Mouse (Mus musculus): ENCODE measurements at regions not wholly inside any gene's neighbourhood (a gene's known extent, or its start where the extent isn't known, plus 50 kb on each side); places are given as distances from the start of the nearest gene placed in this dataset.

DNA sequence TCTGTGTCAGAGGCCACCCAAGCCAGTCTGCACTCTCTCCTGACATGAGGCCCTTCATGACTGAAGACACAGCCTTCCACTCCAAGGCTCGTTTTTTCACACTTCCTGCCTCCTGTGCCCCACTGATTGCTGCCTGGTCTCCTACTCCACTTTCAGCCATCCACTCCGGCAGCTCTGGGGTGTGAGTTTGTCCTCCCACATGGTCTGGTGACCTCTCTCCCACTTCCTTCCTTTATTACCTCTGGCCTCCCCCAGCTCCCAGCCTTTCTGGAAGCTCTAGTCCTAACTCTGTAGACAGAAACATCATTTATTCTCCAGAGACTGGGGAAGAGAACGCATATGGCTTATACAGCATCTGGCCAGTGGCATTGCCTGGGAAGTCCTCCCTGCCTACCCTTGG, 349.0 kb downstream of the Ptpru start:
- DNase-seq (ENCODE audit: low spot score): no peak

GRCm38 (mm10) chr4:131491960-131492359, 346.1 kb downstream of the Ptpru start:
- DNase-seq (ENCODE audit: low spot score): no peak

- no peak for DNase-seq (ENCODE audit: low spot score)
Measured at GRCm38 (mm10) chr4:131493726-131494125, 344.4 kb downstream of the Ptpru start.

DNA sequence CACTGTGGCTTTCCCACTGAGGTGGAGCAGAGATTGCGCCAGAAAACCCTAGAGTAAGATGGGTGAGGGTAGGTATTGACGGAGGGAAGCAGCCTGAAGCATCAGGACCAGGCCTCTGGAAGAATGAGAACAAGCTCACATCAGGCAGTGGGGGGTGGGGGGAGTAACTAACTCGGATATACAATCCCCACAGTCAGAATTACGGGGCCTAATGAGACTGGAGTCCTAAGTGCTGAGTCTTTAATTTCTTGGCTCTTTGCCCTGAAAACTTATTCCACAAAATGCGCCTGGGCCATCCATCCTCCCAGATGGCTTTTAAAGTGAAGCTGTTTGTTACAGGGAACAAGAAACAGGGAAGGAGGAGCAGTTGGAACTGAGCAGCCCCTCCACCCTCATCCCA, 341.2 kb downstream of the Ptpru start:
- DNase-seq (ENCODE audit: low spot score): no peak

GRCm38 (mm10) chr4:131500928-131501650, 337.0 kb downstream of the Ptpru start:
- no peak for DNase-seq (ENCODE audit: low spot score)

GRCm38 (mm10) chr4:131508154-131508553, 329.9 kb downstream of the Ptpru start:
- no peak for DNase-seq (ENCODE audit: low spot score)

DNA sequence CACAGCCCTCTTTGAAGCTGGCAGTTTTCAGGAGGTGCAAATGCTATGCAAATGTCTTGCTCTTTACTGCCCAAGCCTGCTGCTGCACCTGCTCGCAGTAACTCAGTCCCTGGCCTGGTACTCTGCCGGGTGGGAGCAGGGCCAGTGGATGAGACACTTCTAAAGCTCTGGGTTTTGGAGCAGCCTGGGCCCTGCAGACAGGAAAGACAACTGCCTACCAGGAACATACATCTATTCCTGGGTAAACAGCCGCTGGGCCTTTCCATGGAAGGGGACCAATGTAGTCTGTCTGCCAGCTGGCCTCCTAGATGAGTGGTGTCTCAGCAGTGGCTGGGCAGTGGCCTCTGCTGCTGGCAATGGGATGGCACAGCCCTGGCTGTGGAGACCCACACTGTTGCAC, 326.5 kb downstream of the Ptpru start:
- no peak for DNase-seq (ENCODE audit: low spot score)

DNA sequence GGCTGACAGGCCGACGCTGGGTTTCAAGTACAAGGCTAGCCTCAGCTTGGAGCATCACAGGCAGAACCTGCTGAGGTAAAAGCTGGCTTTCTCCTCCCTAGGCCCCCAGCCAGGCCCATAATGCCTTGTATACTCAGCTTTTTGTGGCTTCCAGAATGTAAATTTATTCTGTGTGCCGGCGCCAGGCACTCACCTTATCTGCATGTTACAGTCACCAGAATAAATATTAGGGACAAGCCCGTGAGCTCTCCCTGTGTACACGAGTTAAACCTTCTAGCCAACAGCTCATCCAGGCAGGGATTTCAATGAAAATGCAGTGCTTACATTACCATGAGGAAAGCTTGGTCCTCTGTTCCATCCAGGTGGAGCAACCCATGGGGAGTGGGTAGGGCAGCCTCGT, 325.3 kb downstream of the Ptpru start:
- no peak for DNase-seq (ENCODE audit: low spot score)

DNA sequence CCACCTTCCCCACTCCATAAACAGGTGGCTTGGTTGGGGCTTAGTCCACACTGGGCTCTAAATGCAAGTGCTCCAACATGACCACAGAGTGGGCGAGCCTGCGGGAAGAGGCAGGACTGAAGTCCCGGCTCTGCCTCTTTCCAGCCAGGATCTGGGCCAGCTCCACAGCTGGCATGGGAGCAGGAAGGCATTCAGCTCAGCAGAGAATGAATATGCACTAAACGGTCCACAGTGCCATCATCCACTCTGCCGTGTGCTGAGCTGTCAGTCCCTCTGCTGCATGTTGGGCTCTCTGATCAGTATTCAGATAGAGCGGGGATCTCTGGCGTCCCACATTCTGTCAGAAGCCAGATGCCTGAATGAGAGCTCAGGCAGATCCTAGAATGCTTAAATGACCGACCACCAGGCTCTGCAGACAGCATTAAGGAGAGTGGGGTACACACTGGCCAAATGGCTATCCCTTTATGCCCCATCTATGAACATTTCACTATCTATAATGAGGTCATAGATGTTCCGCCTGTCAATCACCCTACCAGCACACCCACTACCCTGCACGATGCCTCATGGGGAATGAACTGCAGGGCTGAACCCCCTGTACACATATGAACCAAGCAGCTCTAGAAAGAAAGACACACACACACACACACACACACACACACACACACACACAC, 317.3 kb downstream of the Ptpru start:
- DNase-seq (ENCODE audit: low spot score): no peak

GRCm38 (mm10) chr4:131521307-131521651, 316.8 kb downstream of the Ptpru start:
- DNase-seq (ENCODE audit: low spot score): no peak

DNA sequence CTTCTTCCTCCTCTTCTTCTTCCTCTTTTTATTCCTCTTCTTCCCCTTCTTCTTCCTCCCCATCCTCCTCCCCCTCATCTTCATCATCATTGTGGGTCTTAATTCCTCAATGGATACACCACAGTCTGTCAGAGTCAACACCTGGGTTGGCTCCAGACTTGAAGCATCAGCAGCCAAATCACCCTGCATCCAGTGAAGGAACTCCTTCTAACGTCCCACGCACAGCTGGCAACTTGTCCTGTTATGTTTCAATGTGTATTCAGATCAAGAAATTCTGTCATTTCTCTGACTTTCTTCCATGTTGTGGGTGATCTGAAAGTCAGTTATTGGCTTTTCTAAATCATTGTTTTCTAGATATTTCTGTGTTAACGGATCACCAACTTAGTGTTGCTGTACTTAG, 312.9 kb downstream of the Ptpru start:
- DNase-seq (ENCODE audit: low spot score): no peak

DNA sequence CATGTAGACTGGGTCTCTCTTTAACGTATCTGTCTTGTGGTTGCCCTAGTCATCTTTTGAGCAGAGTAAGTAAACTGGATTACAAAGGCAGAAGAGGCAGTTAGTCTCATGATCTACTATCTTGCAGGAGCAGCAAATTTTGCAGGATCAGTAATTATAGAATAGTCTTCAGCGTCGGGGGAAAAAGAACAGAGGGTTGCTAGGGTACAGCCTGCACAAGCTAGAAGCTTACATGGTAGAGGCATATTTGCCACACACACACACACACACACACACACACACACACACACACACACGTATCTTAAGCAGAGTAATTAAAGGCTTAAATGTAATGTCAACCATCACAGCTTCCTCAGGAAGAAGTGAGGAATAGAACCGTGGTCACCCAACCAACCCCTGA, 307.6 kb downstream of the Ptpru start:
- DNase-seq (ENCODE audit: low spot score): no peak

GRCm38 (mm10) chr4:131531003-131531402, 307.1 kb downstream of the Ptpru start:
- DNase-seq (ENCODE audit: low spot score): no peak

- no peak for DNase-seq (ENCODE audit: low spot score)
Measured at GRCm38 (mm10) chr4:131534831-131535230, 303.3 kb downstream of the Ptpru start.

DNA sequence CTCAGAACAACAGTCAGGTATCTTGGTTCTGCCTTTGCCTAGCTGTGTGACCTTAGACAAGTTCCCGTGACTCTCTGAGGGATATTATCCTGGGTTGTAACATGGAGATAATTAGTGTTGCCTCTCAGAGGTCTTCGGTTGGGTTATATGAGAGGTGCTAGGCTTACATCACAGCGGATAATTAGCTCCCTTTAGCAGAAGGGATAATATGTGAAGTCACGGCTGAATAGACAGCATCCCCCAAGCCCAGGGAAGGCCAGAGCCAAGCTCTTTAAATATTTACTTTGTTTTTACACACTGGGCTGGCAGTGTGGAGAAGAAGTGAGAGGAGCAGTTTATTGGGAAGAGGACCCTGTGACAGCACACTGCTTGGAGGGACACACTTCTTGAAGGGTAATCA, 299.9 kb downstream of the Ptpru start:
- no peak for DNase-seq (ENCODE audit: low spot score)

- DNase-seq (ENCODE audit: low spot score): no peak
Measured at GRCm38 (mm10) chr4:131546422-131547200, 291.5 kb downstream of the Ptpru start.

- no peak for DNase-seq (ENCODE audit: low spot score)
Measured at GRCm38 (mm10) chr4:131549581-131549980, 288.5 kb downstream of the Ptpru start.

DNA sequence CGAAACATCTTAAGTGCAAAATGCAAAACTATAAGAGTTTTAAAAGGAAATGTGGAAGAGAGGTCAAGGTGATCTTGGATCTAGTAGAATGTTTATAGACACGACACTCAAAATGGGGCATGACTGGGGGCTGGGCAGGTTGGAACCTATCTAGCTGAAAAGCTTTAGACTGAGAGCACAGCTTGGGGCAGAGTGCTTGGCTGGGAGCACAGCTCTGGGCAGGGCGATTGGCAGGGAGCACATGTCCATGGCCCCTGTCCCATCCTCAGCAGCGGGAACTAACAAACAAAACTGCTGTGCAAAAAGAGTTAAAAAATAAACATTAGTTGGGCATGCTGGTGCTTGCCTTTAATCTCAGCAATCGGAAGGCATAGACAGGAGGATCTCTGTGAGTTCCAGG, 279.6 kb downstream of the Ptpru start:
- DNase-seq (ENCODE audit: low spot score): no peak

GRCm38 (mm10) chr4:131563851-131564250, 274.2 kb downstream of the Ptpru start:
- DNase-seq (ENCODE audit: low spot score): no peak

DNA sequence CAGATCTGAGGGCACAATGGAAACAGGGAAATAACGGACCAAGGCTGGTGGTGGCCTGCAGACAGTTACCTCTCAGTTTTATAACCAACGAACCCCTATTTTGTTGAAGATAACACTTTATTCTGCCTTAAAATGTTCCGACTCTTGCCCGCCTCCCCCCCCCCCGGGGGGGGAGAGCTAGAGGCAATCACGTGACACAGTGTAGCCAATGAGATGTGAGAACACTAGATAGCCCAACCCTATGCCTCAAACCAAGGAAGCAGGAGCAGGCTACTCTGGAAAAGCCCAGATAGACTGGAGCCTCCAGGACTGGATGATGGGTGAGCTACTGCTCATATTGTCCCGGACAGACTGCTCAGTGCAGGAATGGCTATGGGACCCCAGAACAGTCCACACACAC, 272.9 kb downstream of the Ptpru start:
- no peak for DNase-seq (ENCODE audit: low spot score)

- DNase-seq (ENCODE audit: low spot score): no peak
Measured at GRCm38 (mm10) chr4:131567241-131567640, 270.8 kb downstream of the Ptpru start.

GRCm38 (mm10) chr4:131569156-131569555, 268.9 kb downstream of the Ptpru start:
- DNase-seq (ENCODE audit: low spot score): no peak

DNA sequence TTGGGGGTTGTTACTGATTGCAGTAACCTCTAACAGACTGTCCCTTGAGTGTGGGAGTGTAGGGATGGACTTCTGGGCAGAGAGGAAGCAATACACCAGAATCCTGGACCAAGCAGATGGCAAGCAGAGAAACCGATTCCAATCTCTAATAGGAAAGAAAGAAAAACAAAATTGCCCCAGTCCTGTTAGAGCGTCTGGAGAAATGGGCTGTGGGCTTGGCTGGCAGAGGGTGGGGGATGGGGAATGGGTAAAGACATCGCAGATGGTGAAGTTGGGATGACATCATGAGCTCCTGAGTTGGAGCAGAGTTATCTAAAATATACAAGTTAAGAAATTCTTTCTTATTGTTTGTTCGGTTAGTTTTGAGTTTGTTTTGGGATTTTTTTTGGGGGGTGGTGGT, 260.5 kb downstream of the Ptpru start:
- no peak for DNase-seq (ENCODE audit: low spot score)

Data from c-Kit-positive CD71-positive TER-119-positive erythroid progenitor cells, embryonic 14.5 days (primary cell).